ENCODE assay signal across 15 mouse cellular contexts in genomic region chr8:91750096-91750793, GRCm38 (mm10). TPM values are rescaled to one million over a fixed set of nuclear protein-coding genes. Genes with fewer than 3 reads are reported as not detected.
DNase-seq lines count a peak whose midpoint lies in the region; ATAC-seq and TF ChIP-seq lines count a peak whose summit lies in the region.
"Had no signal": no experiment of that assay in that cellular context is flagged by ENCODE, and none has a peak within 500 bp of the region (broad histone marks: within the 10 kb centered on the region; RNA-seq: fewer than 3 reads in every experiment).

No protein-coding gene starts in this region.

- no peak overlapping the region for H3K9ac ChIP-seq in forebrain, embryonic 16.5 days (replicated peaks; ENCODE audit: low read depth, low read length)
- H3K9ac ChIP-seq: liver, embryonic 13.5 days had no signal

- H3K4me3 ChIP-seq in forebrain, embryonic 16.5 days (replicated peaks; ENCODE audit: low read length) = no peak overlapping the region
- H3K4me3 ChIP-seq: liver, embryonic 13.5 days had no signal

- peaks cover 8% of the 10 kb centered on the region for H3K4me1 ChIP-seq in forebrain, embryonic 16.5 days (replicated peaks; ENCODE audit: control insufficient read depth, insufficient read depth, low read length)
- H3K4me1 ChIP-seq: liver, embryonic 13.5 days had no signal

- TF ChIP-seq CTCF in brain, embryonic 14.5 days (IDR thresholded peaks at IDR 0.05; ENCODE audit: borderline replicate concordance, extremely low read depth, insufficient read depth, insufficient read length) = no peak

- no peaks in the 10 kb centered on the region for H3K27me3 ChIP-seq in forebrain, embryonic 16.5 days (replicated peaks; ENCODE audit: control insufficient read depth, insufficient read depth, low read length)
- H3K27me3 ChIP-seq: liver, embryonic 13.5 days had no signal

- 66% methylated on average over 15 of the region's 15 CpGs for WGBS in forebrain, embryonic 16.5 days

- no peaks in the 10 kb centered on the region for H3K36me3 ChIP-seq in forebrain, embryonic 16.5 days (ENCODE audit: control insufficient read depth, insufficient read depth)
- H3K36me3 ChIP-seq: liver, embryonic 13.5 days had no signal

- no peaks in the 10 kb centered on the region for H3K9me3 ChIP-seq in forebrain, embryonic 16.5 days (ENCODE audit: control insufficient read depth, low read length)
- H3K9me3 ChIP-seq: liver, embryonic 13.5 days had no signal

- no peak overlapping the region for H3K27ac ChIP-seq in forebrain, embryonic 16.5 days (ENCODE audit: low read length)
- H3K27ac ChIP-seq: hindbrain, postnatal 0 days; kidney, postnatal 0 days; liver, embryonic 13.5 days; macrophage had no signal

- TF ChIP-seq POLR2A in brain, embryonic 14.5 days (IDR thresholded peaks at IDR 0.05; ENCODE audit: borderline replicate concordance, extremely low read depth, insufficient read depth, insufficient read length, poor library complexity, severe bottlenecking) = no peak

- no peak overlapping the region for H3K4me2 ChIP-seq in forebrain, embryonic 16.5 days (ENCODE audit: low read length)
- H3K4me2 ChIP-seq: liver, embryonic 13.5 days had no signal

- peak; percentile 54 for DNase-seq in gastrocnemius, adult 18-20 months (ENCODE audit: low spot score)
- DNase-seq in gastrocnemius, postnatal 10 days = no peak
- DNase-seq in kidney, adult 9 months = peak; percentile 59
- no peak for DNase-seq in kidney, postnatal 4 days
- peak; percentile 46 for DNase-seq in brain, embryonic 14.5 days (ENCODE audit: low read depth)
- DNase-seq in heart, postnatal 10 days = peak; percentile 15 to 26
- DNase-seq: adrenal gland, postnatal 36 days; liver, embryonic 13.5 days; thymus, postnatal 25 days had no signal

- ATAC-seq in megakaryocyte, adult 5-6 weeks (ENCODE audit: poor library complexity, severe bottlenecking) = no peak
- no peak for ATAC-seq in forebrain, embryonic 16.5 days
- ATAC-seq: activated CD4-positive, CD25-positive, alpha-beta regulatory T cell, adult 4 months; hindbrain, postnatal 0 days had no signal

- intact Hi-C loops in heart, postnatal 10 days (cut with DNase I) = no loop called here

RNA-seq across cellular contexts. Expression of gene Irx3, which starts 51.6 kb away (rescaled TPM):
- total RNA-seq in gastrocnemius, adult 18-20 months (2021) = 1 to 10 TPM; 4.5 TPM
- 1 to 10 TPM in 1 of 2 experiments, under 1 TPM in 1; 0.47 to 1.4 TPM for total RNA-seq in gastrocnemius, postnatal 10 days (2021)
- 17.4 and 33.7 TPM in 2 replicates for polyA plus RNA-seq in brain, embryonic 14.5 days (2012; rRNA removed)
- 10 to 100 TPM; 33.8 to 44.3 TPM for total RNA-seq in heart, postnatal 10 days (2021)
- not detected in 2 replicates for total RNA-seq in megakaryocyte, adult 5-6 weeks (2015)
- 0.22 TPM in 1 of 2 replicates, not detected in the other for total RNA-seq in megakaryocyte, adult 5-6 weeks (2017)
- polyA plus RNA-seq in forebrain, embryonic 16.5 days (2015; fragmentation: Nextera tagmentation; extraction: Ambion mirVana) = 0.68 and 1.1 TPM in 2 replicates
- polyA plus RNA-seq: activated CD4-positive, CD25-positive, alpha-beta regulatory T cell, adult 4 months; macrophage had no signal

Comparison
In these comparisons a context has a peak if more than half of its experiments do, and no peak if none do; other contexts are left out.
1. DNase-seq: peak in gastrocnemius, adult 18-20 months (single experiment), kidney, adult 9 months (single experiment), brain, embryonic 14.5 days (single experiment) and heart, postnatal 10 days (2 of 2); none in gastrocnemius, postnatal 10 days (single experiment) and kidney, postnatal 4 days (0 of 2).
2. RNA of gene Irx3, which starts 51.6 kb away (total RNA-seq): 33.8 to 44.3 TPM in heart, postnatal 10 days; 4.5 TPM in gastrocnemius, adult 18-20 months, 0.47 to 1.4 TPM in gastrocnemius, postnatal 10 days and 0.22 TPM in megakaryocyte, adult 5-6 weeks; every median in the first group is over 4 times any median in the second.